Mouse (Mus musculus) ES-Bruce4 (cell line): ENCODE measurements around the gene Tgfbr3.

Source experiments
- CTCF ChIP-seq: IDR thresholded peaks from one replicate; pipeline ENCODE4 v1.8.1; 2011; ENCODE audit warnings: low read depth, low read length
- EP300 ChIP-seq: IDR thresholded peaks from 2 replicates; pipeline ENCODE4 v1.6.1; 2011; ENCODE audit warnings: low read depth, low read length; ENCODE audit not compliant: insufficient read depth
- POLR2A ChIP-seq: IDR thresholded peaks from one replicate; pipeline ENCODE4 v1.8.1; 2011; ENCODE audit warnings: low read length; ENCODE audit not compliant: insufficient read depth

GRCm38 (mm10) chr5:107285563-107285962, 3.9 kb downstream of the Tgfbr3 start:
- TF ChIP-seq CTCF (no peak), POLR2A (no peak), EP300 (no peak)
